Mouse (Mus musculus): ENCODE measurements around the gene Usp54. TPM values are rescaled to one million over a fixed set of nuclear protein-coding genes. Genes with fewer than 3 reads are reported as not detected.
A peak's percentile ranks its signal among the peaks of the same experiment; 100 is the strongest.

The Usp54 gene
- 10 to 100 TPM; 29.7 to 35.7 TPM for total RNA-seq (2021)
- long read RNA-seq, experiment 1, partial matches to known transcripts: 6 of 11 reads
- long read RNA-seq, experiment 1, other reads (novel, unspliced or antisense): 5 of 11 reads
- long read RNA-seq, experiment 2, partial matches to known transcripts: 7 of 11 reads
- long read RNA-seq, experiment 2, other reads (novel, unspliced or antisense): 4 of 11 reads

DNA sequence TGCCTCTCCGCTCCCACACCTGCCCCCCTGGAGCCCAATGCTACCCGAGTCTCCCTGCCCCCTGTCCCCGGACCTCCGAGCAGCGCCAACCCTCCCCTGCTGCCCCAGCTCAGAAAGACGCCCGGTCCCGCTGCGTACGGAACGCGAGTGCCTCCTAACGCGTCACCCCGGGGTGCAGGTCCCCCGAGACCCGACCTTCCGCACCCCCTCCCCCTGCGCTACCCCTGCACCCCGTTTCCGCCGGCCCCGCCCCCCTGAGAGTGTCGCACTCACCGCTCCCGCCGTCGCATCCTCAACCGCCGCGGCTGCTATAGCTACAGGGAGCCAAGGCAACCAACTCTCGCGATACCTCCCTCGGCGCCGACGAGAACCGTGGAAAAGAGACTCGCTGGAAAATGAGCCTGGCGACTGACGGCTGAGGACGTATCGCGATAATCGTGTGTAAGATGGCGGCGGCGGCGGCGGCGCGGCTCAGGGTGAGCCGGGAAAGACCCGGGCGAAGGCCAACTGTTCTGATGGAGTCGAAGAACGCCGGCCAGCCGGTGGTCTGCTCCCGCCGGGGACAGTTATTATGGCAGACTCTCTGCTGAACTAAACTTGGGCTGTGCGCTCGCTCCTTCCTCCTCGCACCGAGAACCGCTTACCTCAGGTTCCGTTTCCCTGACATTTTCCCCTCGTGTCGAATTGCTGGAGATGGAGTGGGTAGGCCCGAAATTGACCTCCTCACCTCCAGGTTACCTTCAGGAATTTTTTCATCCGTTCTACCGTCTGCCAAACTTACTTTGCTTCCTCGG is at the start of gene Usp54:
Gene Usp54, minus strand, starts transcription at position 420 of the 794 bp plus-strand sequence.
- intact Hi-C loops (cut with DNase I): no loop called here
- peak; percentile 98 to 99 for DNase-seq (ENCODE audit: low spot score in 2 of 2)

GRCm38 (mm10) chr14:20689009-20689408 is 48.1 kb upstream of the Usp54 start:
- no peak for DNase-seq (ENCODE audit: low spot score in 2 of 2)
- intact Hi-C loops (cut with DNase I): no loop called here

DNA sequence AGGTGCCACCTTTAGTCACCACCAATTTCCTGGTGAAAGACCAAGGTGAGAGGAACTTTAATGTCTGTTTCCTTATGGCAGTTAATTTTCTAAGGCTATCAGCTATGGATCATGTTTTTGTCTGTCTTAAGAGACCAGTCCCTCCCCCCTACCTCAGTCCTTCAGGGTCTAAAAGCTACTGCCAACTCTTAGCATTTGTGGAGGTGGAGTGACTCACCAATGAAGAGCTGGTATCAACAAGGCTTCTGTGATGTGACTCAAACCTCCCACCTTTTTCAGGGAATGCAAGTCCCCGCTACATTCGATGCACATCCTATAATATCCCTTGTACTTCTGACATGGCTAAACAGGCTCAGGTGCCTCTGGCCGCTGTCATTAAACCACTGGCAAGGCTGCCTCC is 45.7 kb upstream of the Usp54 start:
- no peak for DNase-seq (ENCODE audit: low spot score in 2 of 2)
- intact Hi-C loops (cut with DNase I): no loop called here

DNA sequence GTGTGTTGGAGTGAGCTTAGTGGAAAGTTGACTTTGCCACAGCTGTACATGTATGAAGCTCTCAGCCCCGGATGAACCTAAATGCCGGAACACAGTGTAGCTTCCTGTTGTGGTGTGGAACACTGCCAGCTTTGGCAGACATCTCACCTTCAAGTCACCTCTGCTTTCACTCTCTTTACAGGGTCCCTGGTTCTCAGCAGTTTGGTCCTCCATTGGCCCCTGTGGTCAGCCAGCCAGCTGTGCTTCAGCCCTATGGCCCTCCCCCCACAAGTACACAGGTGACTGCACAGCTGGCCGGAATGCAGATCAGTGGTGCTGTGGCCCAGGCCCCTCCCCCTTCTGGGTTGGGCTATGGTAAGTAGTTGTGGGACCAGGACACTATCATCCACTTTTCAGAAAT is 41.6 kb upstream of the Usp54 start:
- intact Hi-C loops (cut with DNase I): no loop called here
- no peak for DNase-seq (ENCODE audit: low spot score in 2 of 2)

GRCm38 (mm10) chr14:20681742-20682141 is 40.9 kb upstream of the Usp54 start:
- DNase-seq (ENCODE audit: low spot score in 2 of 2): no peak
- intact Hi-C loops (cut with DNase I): no loop called here

GRCm38 (mm10) chr14:20677906-20678305 is 37.0 kb upstream of the Usp54 start:
- intact Hi-C loops (cut with DNase I): no loop called here
- no peak for DNase-seq (ENCODE audit: low spot score in 2 of 2)

- intact Hi-C loops (cut with DNase I): no loop called here
- peak; percentile 96 to 98 for DNase-seq (ENCODE audit: low spot score in 2 of 2)
These were observed 33.4 kb upstream of the Usp54 start, which contains the start of gene Sec24c for GRCm38 (mm10) chr14:20674064-20674833. Gene Sec24c (plus strand): TSS chr14:20674308.

DNA sequence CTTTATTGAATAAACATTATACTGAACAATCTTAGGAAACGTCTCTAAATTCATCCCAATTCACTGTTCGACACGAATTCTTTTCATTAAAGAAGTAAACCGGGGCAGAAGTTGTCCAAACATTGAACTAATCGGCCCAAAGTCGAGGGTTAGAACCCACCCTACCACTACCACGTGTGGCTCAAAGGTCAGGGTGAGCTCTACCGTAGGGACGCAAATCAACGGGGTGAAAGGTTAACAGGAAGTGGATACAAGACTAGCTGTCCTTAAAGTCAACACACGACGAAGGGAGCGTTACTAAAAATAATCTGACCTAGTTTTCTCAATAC is 32.8 kb upstream of the Usp54 start:
- DNase-seq (ENCODE audit: low spot score in 2 of 2): peak in 1 of 2 experiments; percentile 52
- intact Hi-C loops (cut with DNase I): no loop called here

GRCm38 (mm10) chr14:20672990-20673389 is 32.1 kb upstream of the Usp54 start:
- intact Hi-C loops (cut with DNase I): no loop called here
- peak; percentile 39 to 67 for DNase-seq (ENCODE audit: low spot score in 2 of 2)

- intact Hi-C loops (cut with DNase I): loop anchor here (10.0 kb wide), 1 partner anchor 273 kb away; the partner anchor contains the start of gene Mrps16
These were observed 27.4 kb upstream of the Usp54 start, which contains the start of gene Synpo2l for GRCm38 (mm10) chr14:20668154-20668810. Gene Synpo2l (minus strand): TSS chr14:20668354.

GRCm38 (mm10) chr14:20667469-20667868 is 26.6 kb upstream of the Usp54 start:
- intact Hi-C loops (cut with DNase I): loop anchor here (10.0 kb wide), 1 partner anchor 273 kb away; the partner anchor contains the start of gene Mrps16
- DNase-seq (ENCODE audit: low spot score in 2 of 2): no peak

More at GRCm38 (mm10) chr14:20668154-20668810, 27.4 kb upstream of the Usp54 start, which contains the start of gene Synpo2l:
- no peak for DNase-seq (ENCODE audit: low spot score in 2 of 2)

GRCm38 (mm10) chr14:20664436-20664835 is 23.6 kb upstream of the Usp54 start:
- intact Hi-C loops (cut with DNase I): loop anchor here (10.0 kb wide), 1 partner anchor 270 kb away; the partner anchor contains the start of gene Mrps16
- DNase-seq (ENCODE audit: low spot score in 2 of 2): no peak

DNA sequence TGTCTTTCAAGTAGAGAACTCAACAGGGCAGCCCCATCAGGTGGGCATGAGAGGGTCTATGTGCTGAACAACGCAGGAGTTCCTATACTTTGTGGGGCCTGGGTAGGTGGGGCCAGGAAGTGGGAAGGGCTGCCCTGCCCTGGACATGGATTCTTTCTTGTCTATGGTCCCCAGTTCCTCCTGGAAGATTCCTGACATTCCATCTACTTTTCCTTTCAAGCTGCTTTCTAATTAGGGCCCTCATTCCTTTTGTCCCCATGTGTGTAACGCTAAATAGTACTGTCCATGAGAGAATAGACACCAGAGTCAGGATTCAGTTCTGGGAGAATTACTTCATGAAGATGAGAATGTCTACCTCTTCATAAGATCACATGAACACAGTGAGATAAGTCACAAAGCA is 22.7 kb upstream of the Usp54 start:
- intact Hi-C loops (cut with DNase I): loop anchor here (10.0 kb wide), 1 partner anchor 269 kb away; the partner anchor contains the start of gene Mrps16

DNA sequence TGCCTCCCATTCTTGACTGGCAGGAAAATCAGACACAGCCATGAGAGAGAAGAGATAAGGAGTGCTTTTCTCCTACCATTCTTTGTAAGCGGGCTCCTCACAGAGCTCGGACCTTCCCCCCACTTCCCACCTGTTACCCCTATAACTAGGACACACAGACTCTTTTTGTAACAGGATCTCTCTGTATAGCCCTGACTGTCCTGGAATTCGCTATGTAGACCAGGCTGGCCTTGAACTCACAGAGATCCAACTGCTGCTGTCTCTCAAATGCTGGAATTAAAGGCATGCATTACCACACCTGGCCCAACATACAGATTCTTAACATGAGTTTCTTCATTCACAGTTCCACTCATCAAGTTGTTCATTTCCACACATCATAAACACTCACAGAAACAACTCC is 21.9 kb upstream of the Usp54 start:
- intact Hi-C loops (cut with DNase I): loop anchor here (10.0 kb wide), 1 partner anchor 268 kb away; the partner anchor contains the start of gene Mrps16
- DNase-seq (ENCODE audit: low spot score in 2 of 2): no peak

More for the DNA sequence above, 22.7 kb upstream of the Usp54 start:
- DNase-seq (ENCODE audit: low spot score in 2 of 2): no peak

DNA sequence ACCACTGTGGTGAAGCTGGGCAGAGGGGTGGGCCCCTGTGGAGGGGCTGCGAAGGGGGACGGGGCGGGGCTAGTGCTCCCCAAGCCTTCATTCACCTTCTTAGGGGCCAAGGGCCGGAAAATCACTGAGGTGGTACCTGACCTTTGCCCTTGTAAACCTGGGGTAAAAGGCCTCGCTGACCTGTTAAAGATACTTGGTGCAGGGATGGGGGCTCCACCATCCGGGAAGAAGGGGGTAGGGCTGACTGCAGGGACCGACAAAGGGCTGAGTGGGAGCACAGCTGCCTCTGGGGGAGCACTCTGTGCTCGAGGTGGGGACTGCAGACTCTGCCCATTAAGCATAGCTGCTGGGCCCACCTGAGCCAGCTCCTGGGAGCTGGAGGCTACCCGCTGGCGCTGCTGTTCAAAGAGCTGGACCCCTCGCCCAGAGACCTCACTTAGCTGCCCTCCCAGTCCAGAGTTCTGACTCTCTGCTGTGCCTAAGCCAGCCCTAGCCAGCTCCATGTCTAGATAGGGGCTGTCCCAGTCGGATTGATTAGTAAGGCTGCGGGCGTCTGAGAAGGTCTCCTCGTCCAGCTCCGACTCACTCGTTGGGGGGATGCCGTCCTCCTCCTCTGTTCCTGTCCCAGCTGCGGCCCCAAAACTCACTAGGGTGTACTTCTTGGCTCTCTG is 20.9 kb upstream of the Usp54 start:
- intact Hi-C loops (cut with DNase I): loop anchor here (1.0 to 10.0 kb wide), 2 partner anchors 85 to 267 kb away; partner anchors contain the start of gene Mrps16
- DNase-seq (ENCODE audit: low spot score in 2 of 2): peak in 1 of 2 experiments; percentile 21

DNA sequence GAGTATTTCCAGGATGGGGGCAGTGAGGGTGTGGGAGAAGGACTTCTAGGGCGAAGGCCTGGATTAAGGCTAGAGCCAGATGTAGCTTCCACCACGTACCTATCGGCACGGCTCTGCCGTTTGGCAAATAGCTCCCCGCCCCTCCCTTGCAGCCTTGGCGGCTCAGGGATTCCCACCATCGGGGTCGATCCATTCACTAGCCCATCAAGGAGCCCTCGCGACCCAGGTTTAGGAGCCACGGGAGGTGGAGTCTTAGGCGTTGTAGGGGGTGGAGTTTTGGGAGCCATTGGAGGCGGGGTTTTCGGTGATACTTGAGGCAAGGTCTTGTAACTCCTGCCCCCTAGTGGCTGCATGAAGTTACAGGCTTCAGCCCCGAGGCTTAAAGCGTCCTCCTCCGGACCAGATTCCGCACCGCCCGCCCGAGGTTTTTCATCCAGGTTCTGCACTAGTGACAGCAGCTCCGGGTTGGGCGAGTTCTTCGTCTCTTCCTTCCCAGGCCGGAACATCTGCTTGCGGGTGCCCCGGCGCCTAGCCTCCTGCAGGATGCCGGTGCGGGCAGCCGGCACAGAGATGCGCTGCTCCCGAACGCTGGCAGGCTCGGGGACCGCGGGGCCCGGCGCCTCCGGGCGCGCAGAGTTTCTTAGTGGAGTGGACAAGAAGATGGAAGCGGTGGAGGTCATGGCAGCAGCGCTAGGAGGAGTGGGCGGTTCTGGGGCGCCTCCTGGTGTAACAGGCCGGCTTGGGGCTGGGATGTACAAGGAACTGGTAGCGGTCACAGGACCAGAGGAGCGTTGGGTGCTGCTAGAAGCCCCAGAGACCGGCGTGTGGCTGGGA is 20.2 kb upstream of the Usp54 start:
- DNase-seq (ENCODE audit: low spot score in 2 of 2): peak; percentile 96 to 97
- intact Hi-C loops (cut with DNase I): loop anchor here (1.0 to 10.0 kb wide), 2 partner anchors 85 to 266 kb away; partner anchors contain the start of gene Mrps16

- no peak for DNase-seq (ENCODE audit: low spot score in 2 of 2)
- intact Hi-C loops (cut with DNase I): loop anchor here (10.0 kb wide), 1 partner anchor 265 kb away; the partner anchor contains the start of gene Mrps16
These were observed 18.8 kb upstream of the Usp54 start for GRCm38 (mm10) chr14:20659687-20660086.

GRCm38 (mm10) chr14:20658902-20659301 is 18.0 kb upstream of the Usp54 start:
- DNase-seq (ENCODE audit: low spot score in 2 of 2): no peak
- intact Hi-C loops (cut with DNase I): no loop called here

Data from left cerebral cortex, postnatal 14 days (tissue).